Mouse (Mus musculus): ENCODE data around the gene Mettl26. TPM values are rescaled to one million over a fixed set of nuclear protein-coding genes. Genes with fewer than 3 reads are reported as not detected.

The Mettl26 gene
- polyA plus RNA-seq, 2 experiments from 2014 or later: 88.3 to 119 TPM

DNA sequence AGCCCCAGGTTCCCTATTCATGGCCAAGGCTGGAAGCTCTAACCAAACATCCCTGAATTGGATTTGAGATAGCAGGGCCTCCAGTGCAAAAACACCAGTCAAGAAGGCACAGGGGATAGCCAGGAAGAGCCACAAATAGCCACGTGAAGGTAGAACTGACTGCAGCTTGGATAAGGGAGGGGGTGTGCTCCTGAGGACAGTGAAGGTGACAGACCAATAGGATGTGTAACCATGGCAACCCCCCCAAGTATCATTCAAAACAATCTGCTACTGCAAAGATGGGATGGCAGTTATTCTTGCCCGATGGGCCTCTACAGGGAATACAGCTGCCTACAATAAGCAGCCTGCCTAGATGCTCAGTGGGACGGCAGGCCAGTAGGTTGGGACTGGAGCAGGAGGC, 37.3 kb upstream of the Mettl26 start:
- ATAC-seq: no peak

DNA sequence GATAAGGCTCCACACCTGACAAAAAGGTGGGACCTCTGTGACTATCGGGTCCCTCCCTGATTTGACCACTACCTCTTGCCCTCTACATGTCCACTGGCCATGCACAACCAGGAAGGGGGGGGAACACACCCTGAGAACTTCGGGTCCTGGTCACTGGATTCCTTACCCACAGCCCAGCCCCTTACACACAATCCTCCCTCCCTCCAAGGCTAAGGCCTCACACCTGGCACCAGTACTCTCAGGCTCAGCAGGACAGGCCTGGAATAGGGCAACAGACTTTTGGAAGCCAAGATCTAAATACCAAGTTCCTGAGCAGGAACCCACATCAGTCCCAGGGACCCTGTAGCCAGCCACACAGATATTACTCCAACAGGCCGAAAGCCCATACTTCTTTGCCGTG, 36.0 kb upstream of the Mettl26 start:
- ATAC-seq: no peak

DNA sequence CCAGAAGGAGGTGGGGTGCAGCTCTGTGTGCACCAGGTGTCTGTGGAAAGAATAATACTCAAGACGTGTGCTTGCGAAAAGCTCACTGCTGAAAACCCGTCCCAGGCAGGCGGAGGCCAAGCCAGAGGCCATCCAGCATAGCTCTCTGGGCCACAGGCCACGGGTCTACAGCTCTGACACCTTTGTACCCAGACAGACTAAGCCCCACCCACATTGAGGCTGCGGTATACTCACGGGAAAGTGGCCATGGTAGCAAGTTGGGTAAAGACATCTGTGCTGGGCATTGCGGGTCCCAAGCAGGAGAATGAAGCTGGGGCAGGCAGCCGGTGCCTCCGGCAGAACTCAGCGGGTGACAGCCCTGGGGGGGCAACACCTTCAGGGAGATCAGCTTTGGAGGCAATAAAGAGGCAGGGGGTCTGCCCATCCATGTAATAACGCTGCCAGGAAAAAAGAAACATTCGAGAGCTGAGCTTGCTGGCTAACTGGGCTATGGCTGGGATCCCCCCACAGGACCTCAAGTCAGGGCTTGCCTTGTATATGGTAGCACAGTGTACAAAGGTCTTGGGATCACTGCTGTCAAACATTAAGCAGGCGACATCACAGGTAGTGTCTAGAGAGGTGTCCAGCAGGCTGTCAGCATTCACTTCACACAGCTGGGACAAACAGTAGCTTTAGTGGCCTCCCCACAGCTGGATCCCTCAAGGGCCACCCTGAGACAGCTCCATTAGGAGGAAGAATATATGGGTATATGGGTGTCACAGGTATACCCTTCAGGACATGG, 35.2 kb upstream of the Mettl26 start:
- no peak for ATAC-seq

DNA sequence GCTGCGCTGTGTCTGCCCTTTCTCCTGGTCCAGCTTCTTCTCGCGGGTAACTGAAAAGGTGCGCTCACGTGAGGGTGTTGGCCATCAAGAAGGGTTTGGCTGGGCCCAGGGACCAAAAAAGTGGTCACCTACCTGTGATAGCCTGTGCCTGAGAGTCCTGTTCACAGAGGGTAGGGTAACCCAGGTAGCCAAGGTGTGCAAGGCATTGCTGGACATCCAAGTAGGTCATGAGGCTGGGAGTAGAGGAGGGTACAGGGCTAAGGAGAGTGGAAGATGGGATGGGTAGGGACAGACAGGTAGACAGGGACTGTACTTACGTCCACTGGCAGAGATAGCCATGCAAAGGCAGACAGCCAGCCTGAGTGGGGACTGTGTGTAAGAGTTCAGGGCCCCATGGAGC, 34.4 kb upstream of the Mettl26 start:
- ATAC-seq: no peak

DNA sequence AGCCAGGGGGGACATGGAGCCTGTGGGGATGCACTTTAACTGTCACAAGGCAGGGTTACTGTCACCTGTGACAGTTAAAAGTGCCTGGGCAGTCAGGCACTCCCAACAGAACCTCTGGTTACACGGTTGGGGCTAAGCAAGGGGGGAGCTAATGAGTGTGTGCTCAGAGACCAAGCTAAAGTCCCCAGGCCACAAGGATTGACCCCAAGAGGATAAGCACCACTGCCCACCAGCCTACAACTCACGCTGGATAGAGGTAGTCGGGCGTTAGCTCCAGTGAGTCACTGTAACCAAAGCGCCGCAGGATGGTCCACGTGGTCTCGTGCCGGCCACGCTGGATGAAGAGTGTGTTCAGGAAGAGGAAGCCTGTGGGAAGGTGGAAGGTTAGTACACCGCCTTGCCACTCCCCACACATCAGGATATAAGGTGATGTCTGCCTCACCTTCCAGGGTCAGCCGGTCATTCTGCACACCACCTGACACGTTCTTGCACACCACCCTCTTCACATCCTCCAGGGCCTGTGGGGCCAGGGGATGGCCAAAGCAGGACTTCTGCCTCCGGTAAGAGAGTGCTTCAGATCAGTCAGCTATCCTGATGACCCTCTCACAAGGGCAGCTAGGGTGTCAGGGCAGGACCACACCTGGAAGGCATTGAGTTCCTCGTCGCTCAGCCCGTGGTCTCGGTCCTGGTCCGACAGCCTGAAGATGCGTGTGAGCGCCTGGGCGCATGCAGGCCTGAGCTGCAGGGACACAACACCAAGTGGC, 33.6 kb upstream of the Mettl26 start, which contains the start of gene Gm20683:
TSS of gene Gm20683 (minus strand) at position 647 of the 764 bp plus-strand sequence.
- ATAC-seq: no peak

DNA sequence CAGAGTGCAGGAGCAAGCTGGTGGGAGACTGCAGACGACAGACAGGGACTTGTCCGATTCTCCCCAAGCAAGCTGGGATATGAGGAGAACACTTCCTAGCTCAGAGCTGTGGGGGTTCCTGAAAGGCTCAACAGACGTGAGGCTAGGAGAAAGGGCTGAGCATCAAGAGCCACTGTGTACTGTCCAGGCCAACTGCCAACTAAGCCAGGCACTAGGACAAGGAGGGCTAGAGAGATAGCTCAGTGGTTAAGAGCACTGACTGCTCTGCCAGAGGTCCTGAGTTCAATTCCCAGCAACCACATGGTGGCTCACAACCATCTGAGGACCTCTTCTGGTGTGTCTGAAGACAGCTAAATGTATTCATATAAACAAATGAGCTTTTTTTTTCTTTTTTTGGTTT, 32.4 kb upstream of the Mettl26 start:
- ATAC-seq: no peak

DNA sequence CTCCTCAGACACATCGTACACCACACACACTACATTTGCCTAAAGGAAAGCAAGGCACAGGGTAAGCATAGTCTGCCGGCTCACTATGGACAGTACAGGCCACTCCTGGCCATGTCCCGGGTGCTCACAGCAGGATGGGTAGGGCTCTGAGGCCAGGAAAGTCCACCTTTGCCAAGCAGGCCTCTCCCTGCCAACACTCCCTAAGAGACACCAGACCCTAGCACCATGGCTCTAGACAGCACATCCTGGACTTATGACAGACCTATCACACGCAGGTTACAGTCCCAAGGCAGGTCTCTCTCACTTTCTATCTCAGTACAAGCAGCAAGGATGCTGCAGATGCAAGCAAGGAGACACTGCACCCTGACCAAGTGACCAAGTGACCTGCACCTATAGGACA, 31.8 kb upstream of the Mettl26 start:
- ATAC-seq: no peak

DNA sequence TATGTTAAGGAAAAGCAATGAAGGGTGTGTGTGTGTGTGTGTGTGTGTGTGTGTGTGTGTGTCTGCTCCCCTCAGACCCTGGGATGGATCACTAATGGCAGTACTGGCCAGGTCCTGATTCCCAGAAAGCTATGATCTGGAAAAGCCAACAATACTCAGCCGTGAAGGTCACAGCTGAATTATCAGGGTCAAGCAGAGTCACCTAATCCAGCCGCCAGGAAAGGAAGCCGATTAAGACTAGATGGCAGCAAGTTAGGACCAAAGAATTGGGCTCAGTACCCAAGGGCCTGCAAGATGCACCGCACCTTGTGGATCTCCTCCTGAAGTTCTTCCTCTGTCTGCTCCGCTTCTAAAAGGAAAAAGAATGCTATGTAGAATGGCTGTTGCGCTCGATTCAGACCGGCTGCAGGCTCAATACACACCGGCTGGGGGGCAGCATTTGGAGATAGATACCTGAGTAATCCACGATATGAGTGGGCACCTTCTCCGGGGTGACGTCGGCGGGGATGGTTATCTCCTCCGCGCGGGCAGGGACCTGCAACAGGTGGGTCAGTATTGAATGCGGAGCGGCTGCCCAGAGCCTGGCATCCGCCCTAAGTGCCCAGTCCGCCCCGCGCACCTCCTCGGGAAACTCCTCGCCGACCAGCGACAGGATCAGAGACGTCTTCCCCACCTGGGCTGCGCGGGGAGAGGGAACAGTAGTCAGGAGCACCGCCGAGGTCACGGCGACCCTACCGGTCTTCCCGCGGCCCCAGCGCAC, 31.1 kb upstream of the Mettl26 start:
- peak; percentile 6 for ATAC-seq

DNA sequence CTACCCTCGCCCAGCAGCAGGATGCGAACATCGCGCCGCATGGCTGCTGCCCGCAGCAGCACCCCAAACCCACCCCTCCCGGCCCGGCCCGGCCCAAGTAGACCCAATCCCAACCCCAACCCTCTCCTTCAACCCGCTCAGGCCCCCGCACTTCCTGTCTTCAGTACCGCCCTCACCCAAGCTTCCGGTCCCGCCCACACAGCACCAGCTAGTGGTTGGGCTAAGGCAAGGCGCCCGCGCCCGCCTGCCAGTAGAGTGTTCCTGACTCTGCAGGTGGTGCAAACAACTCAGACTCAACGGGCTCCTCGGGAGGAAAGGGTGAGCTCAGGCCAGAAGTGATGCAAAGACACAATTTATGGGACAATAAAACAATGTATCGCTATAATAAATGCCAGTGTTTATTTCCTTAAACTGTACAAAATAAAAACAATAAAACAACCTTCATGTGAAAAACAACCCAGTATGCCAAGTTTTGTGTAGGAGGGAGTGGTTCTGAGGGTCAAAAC, 30.4 kb upstream of the Mettl26 start, which contains the start of gene Rhot2:
TSS of gene Rhot2 (minus strand) at position 456 of the 506 bp plus-strand sequence.
- ATAC-seq: peak; percentile 100

DNA sequence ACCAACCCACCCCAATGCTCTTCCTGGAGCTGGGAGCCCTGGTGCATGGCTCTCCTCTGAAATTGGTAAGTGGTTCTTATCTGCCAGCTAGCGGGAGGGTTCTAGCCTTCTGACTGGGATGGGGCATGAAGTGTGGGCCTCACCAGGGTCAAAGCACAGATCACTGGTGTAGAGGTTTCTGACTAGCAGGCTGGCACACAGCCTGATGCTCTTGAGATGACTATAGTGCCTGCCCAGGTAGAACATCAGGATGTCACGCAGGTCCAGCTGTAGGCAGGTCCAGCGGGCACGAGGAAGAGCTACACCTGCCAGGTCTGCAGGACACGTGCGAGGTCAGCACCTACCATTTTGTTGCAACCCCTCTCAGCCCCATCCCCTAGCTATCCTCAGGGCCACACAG, 14.6 kb upstream of the Mettl26 start:
- no peak for ATAC-seq

DNA sequence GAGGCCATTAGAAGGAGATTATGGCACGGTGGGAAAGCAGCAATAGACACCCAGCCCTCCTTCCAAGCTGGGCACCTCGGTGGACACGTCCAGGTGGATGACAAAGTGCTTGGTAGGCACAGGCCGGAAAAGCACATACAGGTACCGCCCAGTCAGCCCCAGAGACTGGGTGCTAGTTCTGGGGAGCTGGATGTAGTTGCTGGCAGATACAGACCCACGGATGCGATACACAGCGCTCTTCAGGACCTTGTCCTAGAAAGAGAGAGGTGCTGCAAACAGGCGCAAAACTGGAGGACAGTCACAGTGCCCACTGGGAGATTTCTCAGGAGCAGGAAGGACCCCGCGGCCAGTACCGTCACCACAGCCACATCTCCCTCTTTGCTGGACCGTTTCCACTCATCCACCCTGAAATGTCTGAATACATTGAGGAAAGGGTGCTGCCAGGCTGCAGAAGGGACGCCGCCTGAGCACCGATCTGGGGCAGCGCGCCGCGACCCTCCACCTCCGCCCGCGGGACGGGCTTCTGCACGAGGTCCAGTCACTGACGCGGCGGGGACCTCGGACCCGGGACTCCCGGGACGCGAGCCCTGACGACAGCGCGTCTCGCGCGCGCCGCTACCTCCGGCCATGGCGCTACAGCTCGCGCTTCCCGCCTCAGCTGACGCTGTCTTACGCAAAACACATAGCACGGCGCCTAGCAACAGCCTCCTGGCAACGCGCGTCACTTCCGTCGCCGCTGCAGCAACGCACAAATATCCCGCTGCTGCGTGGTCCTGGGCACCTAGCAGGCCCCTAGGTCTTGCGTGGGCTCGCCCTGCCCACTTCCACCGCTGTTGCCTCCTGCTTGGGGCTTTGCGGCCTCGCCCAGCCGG, 13.8 kb upstream of the Mettl26 start, which contains the start of gene Wdr90:
TSS of gene Wdr90 (minus strand) at position 670 of the 872 bp plus-strand sequence.
- ATAC-seq: peak; percentile 99

DNA sequence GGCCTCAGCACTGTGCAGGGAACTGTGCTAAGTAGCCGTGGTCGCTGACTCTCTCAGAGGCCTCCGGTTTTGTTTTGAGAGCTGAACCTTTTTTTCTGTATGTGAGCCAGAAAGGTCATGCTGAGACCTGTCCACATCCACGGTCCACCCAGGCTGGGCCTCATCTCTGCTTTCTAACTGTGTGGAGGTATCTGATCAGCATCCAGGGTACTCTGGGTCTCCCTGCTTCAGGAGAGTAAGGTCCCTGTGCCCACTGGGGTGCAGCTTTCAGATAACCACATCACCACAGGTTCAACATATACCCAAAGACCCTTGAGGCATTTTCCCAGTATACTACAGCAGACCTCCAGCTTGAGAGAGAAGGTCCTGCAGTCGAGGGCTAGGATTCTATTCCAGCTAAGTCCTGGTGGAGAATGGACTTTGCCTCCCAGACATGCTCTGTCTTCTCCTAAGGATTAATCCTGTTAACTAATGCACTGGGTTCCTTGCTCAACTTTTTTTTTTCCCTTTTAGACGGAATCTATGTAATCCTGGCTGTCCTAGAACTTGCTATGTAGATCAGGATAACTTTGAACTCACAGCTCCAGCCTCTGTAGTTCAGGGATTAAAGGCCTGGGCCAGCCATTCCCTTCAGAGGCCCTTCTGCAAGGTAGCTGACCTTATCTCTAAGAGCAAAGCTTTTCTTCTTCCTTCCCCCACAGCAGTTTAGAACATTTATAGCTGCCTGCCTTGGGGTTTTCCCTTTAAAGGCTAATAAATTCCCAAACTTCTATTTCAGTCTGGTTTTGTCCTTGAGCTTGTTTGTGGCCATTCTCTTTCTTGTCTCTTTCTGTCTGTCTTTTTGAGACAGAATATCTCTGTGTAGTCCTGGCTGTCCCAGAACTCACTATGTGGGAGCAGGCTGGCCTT, 12.9 kb upstream of the Mettl26 start:
- ATAC-seq: peak; percentile 4

DNA sequence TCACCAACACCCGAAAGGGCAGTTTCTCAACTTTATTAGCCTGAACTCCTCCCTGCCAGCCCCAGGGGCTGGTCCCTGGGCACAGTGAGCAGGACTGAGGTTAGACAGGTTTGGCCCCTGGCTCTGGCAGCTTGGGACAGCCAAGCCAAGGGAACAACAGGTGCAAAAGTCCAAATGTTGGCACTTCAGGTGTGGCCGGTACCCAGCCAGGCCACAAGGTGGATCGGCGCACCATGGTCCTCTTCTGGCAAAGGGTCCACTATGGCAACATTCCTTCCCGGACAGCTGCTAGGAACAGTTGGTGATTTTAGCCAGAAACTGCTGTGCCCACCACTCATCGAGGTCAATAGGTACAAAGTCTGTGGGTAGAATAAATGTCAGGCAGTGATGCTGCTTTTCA, 11.2 kb upstream of the Mettl26 start:
- no peak for ATAC-seq

DNA sequence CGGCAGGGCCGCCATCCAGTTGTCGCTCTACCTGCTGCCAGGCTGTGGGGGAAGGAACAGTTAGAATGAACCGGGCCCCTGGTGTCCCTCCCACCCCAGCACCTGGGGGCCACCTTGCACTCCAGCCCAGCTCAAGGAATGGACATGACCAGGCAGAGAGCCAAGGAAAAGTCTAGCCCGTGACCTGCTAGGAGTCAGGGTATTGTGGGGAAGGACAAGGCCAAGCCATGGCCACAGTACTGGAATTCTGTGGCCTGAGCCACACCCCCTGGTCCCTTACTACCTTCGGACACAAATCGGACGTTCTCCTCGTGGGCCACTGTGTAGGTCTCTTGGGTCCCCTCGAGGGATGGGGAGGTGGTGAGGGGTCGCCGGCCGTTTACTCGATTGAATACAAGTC, 10.6 kb upstream of the Mettl26 start:
- ATAC-seq: no peak

DNA sequence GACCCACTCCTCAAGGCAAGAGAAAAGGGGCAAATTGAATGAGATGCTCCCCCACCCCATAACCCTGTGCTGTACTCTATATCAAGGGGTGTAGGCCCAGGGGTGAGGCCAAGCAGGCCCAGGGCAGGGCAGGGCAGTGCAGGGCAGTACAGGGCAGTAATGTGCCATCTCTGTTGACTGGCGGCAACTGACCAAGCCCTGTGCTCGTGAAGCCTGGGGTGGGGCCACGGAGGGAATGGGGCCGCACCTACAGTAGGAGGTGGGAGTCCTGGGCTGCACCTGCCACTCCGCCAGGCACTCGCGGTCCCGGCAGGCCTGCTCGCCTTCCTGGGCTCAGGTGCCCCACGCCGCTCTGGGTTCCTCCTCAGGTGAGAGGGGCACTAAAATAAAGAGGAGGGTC, 9.6 kb upstream of the Mettl26 start:
- no peak for ATAC-seq

DNA sequence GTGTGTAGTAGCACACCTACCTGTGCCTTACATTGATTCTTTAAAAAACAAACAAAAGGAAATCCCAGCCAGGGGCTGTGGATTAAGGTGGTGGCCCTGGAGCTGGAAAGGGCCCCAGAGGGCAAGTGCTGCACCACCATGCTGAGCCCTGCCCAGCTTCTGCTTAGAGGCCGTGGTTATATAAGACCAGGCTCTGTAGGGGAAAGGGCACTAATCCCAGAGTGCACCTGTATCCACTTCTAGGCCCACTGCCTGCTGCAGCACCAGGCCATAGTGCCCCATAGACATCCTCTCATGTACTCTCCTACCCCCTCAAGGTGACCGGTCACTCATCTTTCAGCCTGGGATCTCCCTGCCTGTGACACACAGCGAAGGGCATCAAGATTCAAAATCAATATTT, 8.7 kb upstream of the Mettl26 start:
- ATAC-seq: no peak

DNA sequence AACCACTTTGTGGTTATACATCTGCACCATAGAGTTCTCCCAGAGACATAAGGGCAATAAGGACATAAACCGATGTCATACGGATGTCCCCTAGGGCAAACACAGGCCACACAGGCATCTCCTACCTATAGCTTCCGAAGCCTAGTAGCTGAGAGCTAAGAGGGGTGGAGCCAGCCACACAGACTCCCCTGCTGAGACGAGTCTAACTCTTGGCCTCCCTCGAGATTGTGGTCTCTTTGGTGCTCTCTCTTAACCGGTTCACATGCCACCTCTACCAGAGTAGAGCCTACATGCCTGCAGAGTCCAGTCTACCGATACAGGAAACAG, 7.4 kb upstream of the Mettl26 start:
- ATAC-seq: no peak

DNA sequence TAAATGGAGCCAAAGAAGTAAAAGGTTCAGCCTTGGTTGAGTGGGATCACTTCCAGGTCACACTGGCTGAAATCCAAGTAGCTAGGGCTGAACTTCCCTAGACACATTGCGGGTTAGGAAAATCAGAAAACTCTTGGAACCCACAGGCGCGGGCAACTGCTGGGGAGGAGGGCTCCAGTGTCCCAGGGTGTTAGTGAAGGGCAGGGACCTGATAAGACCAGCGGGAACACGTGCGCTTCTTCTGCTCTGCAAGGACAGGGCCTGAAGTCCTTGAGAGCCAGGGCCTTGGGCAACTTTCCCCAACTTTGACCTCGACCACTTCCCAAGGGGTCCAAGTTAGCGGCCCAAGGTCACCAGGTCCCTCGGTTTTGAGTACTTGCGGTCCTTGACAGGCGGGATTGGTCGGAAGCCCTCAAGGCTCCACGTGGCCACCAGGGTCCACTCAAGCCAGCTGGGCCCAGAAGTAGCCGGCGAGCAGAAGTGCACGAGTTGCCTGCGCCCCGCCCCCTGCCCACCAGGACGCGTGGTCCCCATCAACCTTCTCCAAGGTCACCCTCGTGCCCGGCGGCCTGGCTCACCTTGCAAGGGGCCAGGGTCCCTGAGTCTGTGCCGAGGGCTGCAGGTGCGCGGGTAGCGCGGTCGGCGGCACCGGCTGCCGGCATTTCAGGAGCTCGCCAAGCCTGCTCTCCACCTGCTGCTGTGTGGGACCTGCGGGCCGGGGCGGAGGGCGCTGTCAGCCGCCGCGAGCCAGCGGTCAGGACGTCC, 6.9 kb upstream of the Mettl26 start:
- ATAC-seq: no peak

DNA sequence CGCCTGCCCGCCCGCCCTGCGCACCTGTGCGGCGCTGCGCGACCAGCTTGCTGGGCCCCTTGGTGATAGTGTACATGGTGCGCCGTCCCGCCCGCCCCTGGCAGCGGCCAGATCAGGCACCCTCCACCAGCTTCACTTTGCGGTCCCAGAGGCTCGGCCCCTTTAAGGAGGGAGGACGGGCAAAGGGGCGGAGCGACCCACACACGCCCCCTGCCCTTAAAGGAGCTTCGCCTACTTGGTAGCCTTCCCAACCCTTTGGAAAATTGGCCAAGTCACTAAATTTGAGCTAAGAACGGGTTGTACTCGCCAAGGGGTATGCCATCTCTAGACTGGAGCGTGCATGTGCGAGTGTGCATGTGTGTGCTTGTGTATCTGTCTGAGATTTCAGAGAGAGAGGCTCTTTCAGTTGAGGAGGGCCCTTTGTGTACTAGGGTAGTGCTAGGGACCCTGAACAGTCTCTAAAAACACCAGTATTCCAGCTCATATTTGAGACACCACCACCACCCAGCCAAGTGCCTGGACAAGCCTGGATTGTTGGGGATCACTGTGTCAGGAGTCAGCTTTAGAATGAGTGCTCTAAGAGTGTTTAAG, 6.2 kb upstream of the Mettl26 start, which contains the start of gene Mcrip2:
TSS of gene Mcrip2 (minus strand) at position 164 of the 591 bp plus-strand sequence.
- peak; percentile 73 for ATAC-seq

DNA sequence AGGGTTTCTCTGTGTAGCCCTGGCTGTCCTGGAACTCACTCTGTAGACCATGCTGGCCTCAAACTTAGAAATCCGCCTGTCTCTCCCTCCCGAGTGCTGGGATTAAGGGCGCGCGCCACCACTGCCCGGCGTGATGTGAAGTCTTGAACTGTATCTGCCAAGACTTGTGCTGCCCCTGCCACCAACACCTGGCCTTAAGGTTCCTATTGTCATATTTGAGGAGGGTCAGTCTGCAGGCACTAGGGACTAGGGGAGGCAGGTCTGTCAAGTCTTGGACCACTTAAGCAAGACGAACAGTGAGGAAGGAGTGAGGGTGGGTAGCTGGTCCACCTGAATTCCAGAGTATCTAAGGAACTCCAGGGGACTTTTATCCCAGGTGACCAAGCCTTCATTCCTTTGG, 5.4 kb upstream of the Mettl26 start:
- no peak for ATAC-seq
